Mouse (Mus musculus): ENCODE measurements around the gene Tnn. TPM values are rescaled to one million over a fixed set of nuclear protein-coding genes. Genes with fewer than 3 reads are reported as not detected.

Tnn gene
- total RNA-seq, 2 experiments from 2014 or later = 0.18 TPM; not detected in 1

- DNase-seq = peak; percentile 75 to 94
These were observed 72.5 kb downstream of the Tnn start for GRCm38 (mm10) chr1:160080800-160081436.

GRCm38 (mm10) chr1:160078882-160079661 lies 74.3 kb downstream of the Tnn start:
- DNase-seq = peak; percentile 76 to 89

DNA sequence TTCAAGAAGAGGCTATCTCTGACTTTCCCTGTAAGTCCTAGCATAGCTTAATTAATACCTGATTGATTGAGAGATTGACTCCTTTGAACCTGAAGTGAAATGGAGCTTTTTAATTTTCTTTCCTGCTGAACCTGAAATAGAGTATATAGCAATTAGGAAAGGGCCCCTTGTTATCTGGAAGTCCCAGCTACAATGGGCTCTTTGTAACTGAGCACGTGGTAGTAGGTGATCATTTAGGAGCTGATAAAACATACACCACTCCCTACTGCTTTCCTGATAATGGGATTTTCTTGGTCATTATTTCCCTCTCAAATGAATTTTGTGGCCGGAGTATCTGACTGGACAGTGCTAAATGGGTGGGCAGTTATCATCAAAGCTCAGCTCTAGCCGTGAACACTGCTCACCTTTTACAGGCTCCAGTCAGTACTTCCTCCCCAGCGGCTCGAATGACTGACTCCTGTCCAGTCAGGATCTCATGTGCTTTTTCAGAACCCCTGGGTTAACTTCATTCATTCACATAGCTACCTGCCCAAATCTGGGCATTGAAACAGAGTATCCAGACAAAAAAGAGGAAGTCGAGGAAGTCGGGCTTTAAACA lies 88.7 kb downstream of the Tnn start:
- DNase-seq = no peak

DNA sequence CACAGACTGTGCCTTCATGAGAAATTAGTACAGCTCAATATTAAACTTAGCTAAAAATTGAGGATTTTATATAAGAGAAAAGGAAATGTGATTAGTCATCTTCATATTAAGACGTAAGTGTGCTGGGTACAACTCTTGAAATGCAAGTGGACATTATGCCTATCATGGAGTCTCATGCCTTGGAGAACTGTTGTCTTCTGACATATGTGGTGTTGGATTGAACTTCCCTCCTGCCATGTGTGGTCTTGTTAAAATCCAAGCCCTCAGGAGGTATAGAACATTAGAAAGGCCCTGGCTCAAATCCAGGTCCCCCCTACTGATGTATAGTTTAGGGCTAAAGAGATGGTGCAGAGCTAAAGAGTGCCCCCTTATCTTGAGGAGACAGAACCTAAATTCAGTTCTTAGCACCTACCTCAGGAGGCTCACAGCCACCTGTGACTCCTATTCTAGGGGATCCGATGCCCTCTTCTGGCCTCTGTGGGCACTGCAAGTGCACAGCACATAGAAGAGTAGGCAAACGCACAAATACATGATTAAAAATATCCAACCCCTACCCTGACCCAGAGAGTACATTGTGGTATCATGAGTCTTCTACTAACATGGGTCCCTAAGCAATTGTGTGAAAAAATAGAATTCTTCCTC lies 91.5 kb downstream of the Tnn start:
- peak; percentile 32 to 73 for DNase-seq

- DNase-seq = no peak
These were observed 92.1 kb downstream of the Tnn start for GRCm38 (mm10) chr1:160061321-160061720.

GRCm38 (mm10) chr1:160060542-160060941 lies 92.8 kb downstream of the Tnn start:
- peak in 1 of 2 experiments; percentile 54 for DNase-seq

DNA sequence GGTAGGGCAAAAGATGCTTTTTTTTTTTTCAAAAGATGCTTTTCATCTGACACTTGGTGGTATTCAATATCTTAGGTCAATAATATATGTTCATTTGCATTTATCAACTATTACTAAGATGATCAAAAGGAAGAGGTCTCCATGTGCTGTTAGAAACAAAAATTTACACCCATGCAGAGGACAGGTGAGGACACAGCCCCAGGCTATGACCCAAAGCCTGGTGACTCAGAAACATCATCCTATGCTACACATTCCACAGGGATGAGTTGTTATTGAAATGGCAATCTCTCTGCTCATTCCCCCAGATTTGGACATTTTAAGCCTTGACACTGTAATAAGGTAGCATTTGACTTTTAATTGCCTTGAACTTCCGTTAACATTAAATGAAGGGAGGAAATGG lies 93.5 kb downstream of the Tnn start:
- no peak for DNase-seq

DNA sequence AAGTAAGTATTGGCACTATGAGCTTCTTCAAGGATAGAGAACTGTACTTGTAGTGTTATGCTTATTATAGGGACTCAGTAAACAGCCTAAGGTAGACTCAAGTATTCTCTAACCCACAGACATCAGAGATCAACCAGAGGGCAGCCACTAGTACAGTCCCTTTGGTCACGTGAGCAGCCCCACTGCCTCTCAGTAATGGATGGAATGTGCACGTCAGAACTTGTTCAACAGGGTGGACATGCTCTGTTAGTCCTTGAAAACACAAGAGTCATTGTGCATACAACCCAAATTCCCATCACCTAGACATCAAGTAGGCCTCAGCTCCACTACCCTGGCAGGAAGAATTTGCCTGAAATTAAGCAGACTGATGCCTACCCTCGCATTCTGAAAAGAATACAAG lies 95.7 kb downstream of the Tnn start:
- DNase-seq = no peak

DNA sequence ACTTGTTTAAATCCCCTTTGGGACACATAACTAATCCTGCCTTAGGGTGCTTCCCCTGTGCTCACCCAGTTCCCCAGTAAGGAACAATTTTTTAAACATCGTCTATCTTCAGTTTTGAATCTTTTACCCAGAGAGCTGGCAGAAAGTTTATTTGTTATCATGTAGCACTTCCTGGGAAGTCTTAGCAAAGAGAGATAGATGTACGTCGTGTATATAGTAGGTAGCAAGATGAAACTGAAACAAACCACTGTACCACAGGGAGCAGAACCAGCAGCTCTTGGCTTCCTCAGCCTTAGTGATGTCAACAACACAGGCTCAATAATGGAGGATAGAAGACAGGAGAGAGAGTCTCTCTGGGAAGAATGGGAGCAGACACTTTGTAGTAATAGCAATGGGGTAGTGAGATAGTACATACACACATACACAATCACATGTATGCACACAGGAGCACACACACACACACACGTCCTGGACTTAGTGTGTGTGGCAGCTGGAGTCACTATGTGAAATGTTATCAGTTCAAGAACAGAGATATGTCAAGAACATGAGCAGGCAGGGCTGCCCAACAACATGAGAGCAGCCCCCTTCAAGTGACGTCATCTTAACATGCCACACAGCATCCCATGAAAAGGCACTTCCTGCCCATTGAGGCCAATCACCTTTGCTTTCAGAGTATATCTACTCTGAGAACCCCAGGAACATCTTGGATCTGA lies 98.9 kb downstream of the Tnn start:
- no peak for DNase-seq

DNA sequence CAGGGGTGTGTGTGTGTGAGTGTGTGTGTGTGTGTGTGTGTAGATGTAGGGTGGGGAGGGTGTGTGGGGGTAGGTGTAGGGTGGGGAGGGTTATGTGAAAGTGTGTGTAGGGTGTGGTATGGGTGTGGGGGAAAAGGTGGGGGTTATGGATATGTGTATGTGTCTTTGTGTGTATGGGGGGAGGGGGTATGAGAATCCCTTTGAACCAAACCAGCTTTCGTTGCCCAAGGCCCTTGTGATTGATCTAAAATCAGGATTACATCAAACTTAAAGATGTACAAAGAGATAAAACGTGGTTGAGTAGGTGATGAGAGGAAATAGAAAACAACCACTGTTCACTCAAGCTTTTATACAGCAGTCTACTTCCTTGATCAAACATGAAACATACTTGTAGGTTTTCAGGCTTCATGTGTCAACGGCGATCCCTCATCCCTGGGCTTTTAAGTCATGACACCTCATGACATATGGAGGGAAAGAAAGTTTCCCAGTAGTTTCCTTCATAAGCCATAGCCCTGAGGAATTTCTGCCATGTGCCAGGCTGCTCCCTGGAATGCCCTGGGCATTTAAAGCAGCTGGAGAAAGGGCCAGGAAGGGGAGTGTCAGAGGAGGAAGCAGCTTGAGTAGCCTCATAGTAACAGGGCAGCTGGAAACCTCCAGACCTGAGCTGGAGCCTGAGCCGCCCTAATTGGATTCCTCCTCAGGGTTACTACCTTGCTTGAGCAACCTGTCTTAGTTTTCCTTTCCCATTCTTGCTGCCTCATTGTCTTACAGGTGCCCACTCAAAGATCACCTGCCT lies 99.7 kb downstream of the Tnn start:
- no peak for DNase-seq

DNA sequence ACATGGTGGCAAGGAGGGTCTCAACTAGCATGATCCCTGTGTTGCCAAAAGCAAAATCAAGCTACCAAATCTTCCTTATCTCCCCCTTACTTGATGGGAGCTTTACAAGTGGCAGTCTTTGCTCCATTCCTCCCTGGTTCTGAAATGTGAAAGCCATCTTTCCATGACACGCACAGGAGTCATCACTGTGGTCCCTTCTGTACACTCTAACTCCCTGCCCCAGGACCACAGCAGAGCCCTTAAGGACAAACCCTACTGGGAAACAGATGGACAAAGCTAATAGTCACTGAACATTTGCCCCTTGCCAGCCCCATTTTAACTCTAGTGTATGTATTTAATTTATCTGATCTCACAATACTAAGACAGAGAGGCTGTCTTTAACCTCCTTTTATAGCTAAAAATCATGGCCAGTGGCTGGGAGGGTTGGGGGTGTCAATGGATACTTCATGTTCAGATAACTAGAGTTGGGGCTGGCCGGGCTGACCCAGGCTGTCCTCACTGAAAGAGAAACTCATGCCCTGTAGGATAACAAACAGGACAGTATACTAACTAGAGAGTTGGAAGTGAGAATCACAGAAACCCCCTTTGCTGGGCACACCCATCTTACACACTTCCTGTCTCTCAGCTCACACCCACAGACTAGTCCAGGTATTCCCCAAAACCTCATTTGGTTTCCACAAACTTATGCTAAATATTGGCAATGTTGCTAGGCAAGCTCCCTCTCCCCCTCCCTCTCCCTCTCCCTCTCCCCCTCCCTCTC lies 100.6 kb downstream of the Tnn start:
- no peak for DNase-seq

DNA sequence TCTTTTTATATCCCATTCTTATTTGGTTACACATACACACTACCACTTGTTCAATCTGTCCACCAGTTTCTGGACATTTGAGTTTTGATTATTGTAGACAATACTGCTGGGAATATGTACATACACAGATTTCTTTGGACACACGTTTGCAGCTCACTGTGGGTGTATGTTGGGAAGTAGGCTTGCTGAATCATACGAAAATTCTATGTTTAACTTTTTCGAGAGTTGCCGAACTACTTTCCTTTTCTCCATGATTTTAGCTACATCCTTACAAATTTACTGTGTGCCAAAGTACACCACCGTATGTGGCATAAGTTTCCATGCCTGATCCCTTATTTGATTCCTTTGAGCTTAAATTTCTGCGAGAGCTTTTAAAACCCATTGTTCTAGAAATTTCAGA lies 102.5 kb downstream of the Tnn start:
- DNase-seq = no peak

- no peak for DNase-seq
These were observed 104.1 kb downstream of the Tnn start for GRCm38 (mm10) chr1:160049131-160049880.

GRCm38 (mm10) chr1:160047481-160047931 lies 105.9 kb downstream of the Tnn start:
- no peak for DNase-seq

GRCm38 (mm10) chr1:160046786-160047185 lies 106.6 kb downstream of the Tnn start:
- no peak for DNase-seq

GRCm38 (mm10) chr1:160045971-160046370 lies 107.4 kb downstream of the Tnn start:
- no peak for DNase-seq

GRCm38 (mm10) chr1:160045056-160045715 lies 108.2 kb downstream of the Tnn start:
- DNase-seq = peak; percentile 71 to 72

DNA sequence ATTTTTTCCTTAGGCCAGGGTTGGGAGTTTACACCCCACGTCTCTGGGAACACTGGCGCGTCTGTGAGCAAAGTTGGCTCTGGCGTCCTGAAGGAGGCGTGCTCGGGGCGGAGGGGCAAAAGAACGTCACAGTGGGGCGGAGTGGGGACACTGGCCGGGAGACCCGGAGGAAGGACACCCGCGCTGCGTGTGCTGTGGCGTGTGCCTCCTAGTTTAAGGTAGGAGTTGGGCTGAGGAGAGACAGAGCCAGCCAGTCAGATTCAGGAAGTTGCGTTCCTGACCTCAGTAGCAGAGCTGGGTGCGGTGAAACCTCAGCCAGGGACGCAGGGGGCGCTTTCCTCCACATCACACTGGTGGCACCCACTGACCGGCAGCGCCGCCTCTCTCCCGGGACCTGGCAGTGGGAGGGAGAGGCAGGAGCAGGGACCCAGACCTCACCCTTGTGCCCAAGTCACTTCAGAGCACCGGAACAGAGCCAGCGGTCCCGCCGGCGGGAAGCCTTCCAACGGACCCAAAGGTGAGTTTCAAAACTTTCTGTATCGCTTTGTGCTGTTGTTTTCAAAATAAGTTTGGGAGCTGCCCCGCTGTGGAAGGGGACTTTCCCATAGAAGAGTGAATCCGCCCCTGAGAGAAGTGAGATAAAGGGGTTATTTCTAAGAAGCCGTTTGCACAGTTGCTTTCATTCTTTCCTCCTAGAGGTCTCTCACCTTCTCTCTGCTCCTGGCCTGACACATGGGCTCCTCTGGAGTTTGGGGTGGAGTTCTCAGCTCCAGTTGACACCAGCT lies 109.0 kb downstream of the Tnn start, which contains the start of gene 4930523C07Rik:
4930523C07Rik (plus strand) TSS at position 146 of the 785 bp plus-strand sequence.
- peak; percentile 90 to 92 for DNase-seq

Measured in heart, adult 18-20 months (tissue).